Comparison of ENCODE assay signal across 9 mouse cellular contexts in genomic region chr11:98740026-98740392, GRCm38 (mm10). TPM values are rescaled to one million over a fixed set of nuclear protein-coding genes. Genes with fewer than 3 reads are reported as not detected.
A peak's percentile ranks its signal among the peaks of the same experiment; 100 is the strongest.
DNase-seq lines count a peak whose midpoint lies in the region; ATAC-seq and TF ChIP-seq lines count a peak whose summit lies in the region.
"Had no signal": no experiment of that assay in that cellular context is flagged by ENCODE, and none has a peak within 500 bp of the region (broad histone marks: within the 10 kb centered on the region; RNA-seq: fewer than 3 reads in every experiment).

No protein-coding gene starts in this region.

- H3K27me3 ChIP-seq in heart, embryonic 15.5 days = no peaks in the 10 kb centered on the region
- H3K27me3 ChIP-seq in thymus, adult 2 months (ENCODE audit: control insufficient read depth, insufficient read depth, low read length) = no peaks in the 10 kb centered on the region
- no peaks in the 10 kb centered on the region for H3K27me3 ChIP-seq in hindbrain, embryonic 12.5 days
- H3K27me3 ChIP-seq in midbrain, embryonic 12.5 days = no peaks in the 10 kb centered on the region

- ATAC-seq in heart, embryonic 15.5 days (replicated peaks; ENCODE audit: insufficient number of reproducible peaks, insufficient read depth, low FRiP score, low read depth) = 0 out of 2 replicates have a peak, but pooled peaks have one; percentile 1
- 0 out of 2 replicates have a peak, but pooled peaks have one; percentile 9 for ATAC-seq in hindbrain, embryonic 12.5 days (ENCODE audit: low FRiP score)
- no peak; the same call in 1 of the 2 replicates for ATAC-seq in midbrain, embryonic 12.5 days (ENCODE audit: low FRiP score, low read depth)

- peak overlapping the region; percentile 88 for H3K9ac ChIP-seq in heart, embryonic 15.5 days
- 0 out of 2 replicates have a peak overlapping the region, but pooled peaks have one; percentile 94 for H3K9ac ChIP-seq in hindbrain, embryonic 12.5 days
- peak overlapping the region; percentile 94 for H3K9ac ChIP-seq in midbrain, embryonic 12.5 days (replicated peaks)

- H3K4me1 ChIP-seq in heart, embryonic 15.5 days (replicated peaks) = peaks cover 45% of the 10 kb centered on the region
- peaks cover 36% of the 10 kb centered on the region for H3K4me1 ChIP-seq in thymus, adult 2 months (replicated peaks; ENCODE audit: control insufficient read depth, insufficient read depth, low read length)
- H3K4me1 ChIP-seq in hindbrain, embryonic 12.5 days = peaks cover 59% of the 10 kb centered on the region
- peaks cover 59% of the 10 kb centered on the region for H3K4me1 ChIP-seq in midbrain, embryonic 12.5 days

- peak overlapping the region; percentile 96 for H3K27ac ChIP-seq in heart, embryonic 15.5 days
- H3K27ac ChIP-seq in thymus, adult 2 months (ENCODE audit: control insufficient read depth, insufficient read depth, low read length) = no peak overlapping the region
- H3K27ac ChIP-seq in hindbrain, embryonic 12.5 days = peak overlapping the region; percentile 99
- peak overlapping the region; percentile 99 for H3K27ac ChIP-seq in midbrain, embryonic 12.5 days (replicated peaks)

- intact Hi-C loops in heart, postnatal 25 days (cut with DNase I) = no loop called here

- H3K9me3 ChIP-seq in heart, embryonic 15.5 days (replicated peaks) = no peaks in the 10 kb centered on the region
- H3K9me3 ChIP-seq in hindbrain, embryonic 12.5 days (replicated peaks) = no peaks in the 10 kb centered on the region
- H3K9me3 ChIP-seq in midbrain, embryonic 12.5 days = no peaks in the 10 kb centered on the region

- TF ChIP-seq POLR2A in thymus, adult 2 months (IDR thresholded peaks at IDR 0.05; ENCODE audit: control insufficient read depth, extremely low read depth, insufficient read depth, low read length, poor library complexity) = no peak

- H3K4me2 ChIP-seq in heart, embryonic 15.5 days = peak overlapping the region; percentile 89
- peak overlapping the region; percentile 88 for H3K4me2 ChIP-seq in hindbrain, embryonic 12.5 days (replicated peaks)
- peak overlapping the region; percentile 74 for H3K4me2 ChIP-seq in midbrain, embryonic 12.5 days (replicated peaks)

- no peak for TF ChIP-seq CTCF in thymus, adult 2 months (IDR thresholded peaks at IDR 0.05; ENCODE audit: borderline replicate concordance, control insufficient read depth, extremely low read depth, insufficient read depth, low read length, poor library complexity)

- peak overlapping the region; percentile 79 for H3K4me3 ChIP-seq in heart, embryonic 15.5 days
- no peak overlapping the region for H3K4me3 ChIP-seq in thymus, adult 2 months (ENCODE audit: control insufficient read depth, insufficient read depth, low read length)
- H3K4me3 ChIP-seq in hindbrain, embryonic 12.5 days = peak overlapping the region; percentile 83
- H3K4me3 ChIP-seq in midbrain, embryonic 12.5 days = peak overlapping the region; percentile 83

- 10% methylated on average over 8 of the region's 8 CpGs for WGBS in heart, embryonic 15.5 days
- WGBS in thymus, adult 2 months = 55% methylated on average over 8 of the region's 8 CpGs
- 4% methylated on average over 8 of the region's 8 CpGs for WGBS in hindbrain, embryonic 12.5 days
- 10% methylated on average over 8 of the region's 8 CpGs for WGBS in midbrain, embryonic 12.5 days

- DNase-seq in heart, postnatal 25 days (ENCODE audit: low spot score) = no peak
- DNase-seq in thymus, postnatal 4 days = peak; percentile 50
- DNase-seq in thymus, adult 2 months = no peak
- DNase-seq in spleen, adult 18-20 months = no peak
- DNase-seq in ovary, postnatal 14 days (ENCODE audit: low spot score) = no peak

- no peaks in the 10 kb centered on the region for H3K36me3 ChIP-seq in heart, embryonic 15.5 days
- H3K36me3 ChIP-seq in thymus, adult 2 months (ENCODE audit: control insufficient read depth, insufficient read depth, low read length) = no peaks in the 10 kb centered on the region
- no peaks in the 10 kb centered on the region for H3K36me3 ChIP-seq in hindbrain, embryonic 12.5 days
- H3K36me3 ChIP-seq in midbrain, embryonic 12.5 days = no peaks in the 10 kb centered on the region

RNA-seq across cellular contexts. Expression of gene Thra, which starts 0.4 kb away (rescaled TPM):
- polyA plus RNA-seq in heart, embryonic 15.5 days (2015; fragmentation: Nextera tagmentation; extraction: Ambion mirVana) = 34.8 and 39.5 TPM in 2 replicates
- 100 to 1,000 TPM; 102 to 117 TPM for total RNA-seq in heart, postnatal 25 days (2021)
- 36.8 and 41.5 TPM in 2 replicates for polyA plus RNA-seq in thymus, adult 2 months (2012; rRNA removed)
- 67.2 and 68.4 TPM in 2 replicates for polyA plus RNA-seq in hindbrain, embryonic 12.5 days (2016; fragmentation: Nextera tagmentation; extraction: Ambion mirVana)
- polyA plus RNA-seq in midbrain, embryonic 12.5 days (2016; fragmentation: Nextera tagmentation; extraction: Ambion mirVana) = 45.3 and 47.6 TPM in 2 replicates

RNA-seq across cellular contexts. Expression of gene Med24, which starts 10.8 kb away (rescaled TPM):
- 33.5 and 43.0 TPM in 2 replicates for polyA plus RNA-seq in heart, embryonic 15.5 days (2015; fragmentation: Nextera tagmentation; extraction: Ambion mirVana)
- 10 to 100 TPM; 45.2 to 48.8 TPM for total RNA-seq in heart, postnatal 25 days (2021)
- polyA plus RNA-seq in thymus, adult 2 months (2012; rRNA removed) = 179 and 196 TPM in 2 replicates
- polyA plus RNA-seq in hindbrain, embryonic 12.5 days (2016; fragmentation: Nextera tagmentation; extraction: Ambion mirVana) = 85.0 and 86.9 TPM in 2 replicates
- 96.5 and 97.7 TPM in 2 replicates for polyA plus RNA-seq in midbrain, embryonic 12.5 days (2016; fragmentation: Nextera tagmentation; extraction: Ambion mirVana)

RNA-seq across cellular contexts. Expression of gene Nr1d1, which starts 35.1 kb away (rescaled TPM):
- 7.0 and 7.5 TPM in 2 replicates for polyA plus RNA-seq in heart, embryonic 15.5 days (2015; fragmentation: Nextera tagmentation; extraction: Ambion mirVana)
- total RNA-seq in heart, postnatal 25 days (2021) = 100 to 1,000 TPM in 1 of 2 experiments, 10 to 100 TPM in 1; 61.2 to 129 TPM
- 34.4 and 37.7 TPM in 2 replicates for polyA plus RNA-seq in thymus, adult 2 months (2012; rRNA removed)
- 1.2 and 1.3 TPM in 2 replicates for polyA plus RNA-seq in hindbrain, embryonic 12.5 days (2016; fragmentation: Nextera tagmentation; extraction: Ambion mirVana)
- 1.2 and 1.5 TPM in 2 replicates for polyA plus RNA-seq in midbrain, embryonic 12.5 days (2016; fragmentation: Nextera tagmentation; extraction: Ambion mirVana)

RNA-seq across cellular contexts. Expression of gene Csf3, which starts 38.9 kb away (rescaled TPM):
- polyA plus RNA-seq in heart, embryonic 15.5 days (2015; fragmentation: Nextera tagmentation; extraction: Ambion mirVana) = not detected in 2 replicates
- total RNA-seq in heart, postnatal 25 days (2021) = not detected
- polyA plus RNA-seq in thymus, adult 2 months (2012; rRNA removed) = 0.14 and 0.22 TPM in 2 replicates
- not detected in 2 replicates for polyA plus RNA-seq in hindbrain, embryonic 12.5 days (2016; fragmentation: Nextera tagmentation; extraction: Ambion mirVana)
- not detected in 2 replicates for polyA plus RNA-seq in midbrain, embryonic 12.5 days (2016; fragmentation: Nextera tagmentation; extraction: Ambion mirVana)
- total RNA-seq: left cerebral cortex, postnatal 25 days had no signal

RNA-seq across cellular contexts. Expression of gene Msl1, which starts 55.3 kb away (rescaled TPM):
- polyA plus RNA-seq in heart, embryonic 15.5 days (2015; fragmentation: Nextera tagmentation; extraction: Ambion mirVana) = 15.5 and 17.2 TPM in 2 replicates
- total RNA-seq in heart, postnatal 25 days (2021) = 10 to 100 TPM; 73.0 to 78.1 TPM
- 50.3 and 66.0 TPM in 2 replicates for polyA plus RNA-seq in thymus, adult 2 months (2012; rRNA removed)
- polyA plus RNA-seq in hindbrain, embryonic 12.5 days (2016; fragmentation: Nextera tagmentation; extraction: Ambion mirVana) = 38.8 and 40.4 TPM in 2 replicates
- 38.6 and 42.4 TPM in 2 replicates for polyA plus RNA-seq in midbrain, embryonic 12.5 days (2016; fragmentation: Nextera tagmentation; extraction: Ambion mirVana)
